Mouse (Mus musculus): ENCODE data around the gene Ubash3b. TPM values are rescaled to one million over a fixed set of nuclear protein-coding genes. Genes with fewer than 3 reads are reported as not detected.

The Ubash3b gene
- total RNA-seq, 4 experiments from 2014 or later = 19.9 to 23.9 (median 21.7) TPM

DNA sequence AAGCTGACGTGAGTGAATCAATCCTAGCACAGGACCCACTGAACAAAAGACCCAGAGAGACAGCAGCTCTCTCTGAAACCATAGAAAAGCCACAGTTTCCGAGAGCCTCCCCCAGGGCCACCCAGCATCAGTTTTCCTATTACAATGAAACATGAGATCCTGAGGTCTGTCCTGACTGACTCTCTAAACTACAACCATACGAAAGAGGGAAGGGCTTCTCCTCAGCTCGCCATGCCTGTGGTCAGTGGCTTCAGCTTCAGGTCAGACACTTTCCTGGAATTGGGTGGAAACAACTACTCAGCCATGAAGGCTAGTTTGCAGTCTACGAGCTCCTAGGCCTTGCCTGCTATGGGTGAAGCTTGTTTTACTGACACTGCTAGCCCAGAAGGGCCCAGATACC, 62.4 kb downstream of the Ubash3b start:
- DNase-seq (ENCODE audit: low spot score in 2 of 2) = no peak

DNA sequence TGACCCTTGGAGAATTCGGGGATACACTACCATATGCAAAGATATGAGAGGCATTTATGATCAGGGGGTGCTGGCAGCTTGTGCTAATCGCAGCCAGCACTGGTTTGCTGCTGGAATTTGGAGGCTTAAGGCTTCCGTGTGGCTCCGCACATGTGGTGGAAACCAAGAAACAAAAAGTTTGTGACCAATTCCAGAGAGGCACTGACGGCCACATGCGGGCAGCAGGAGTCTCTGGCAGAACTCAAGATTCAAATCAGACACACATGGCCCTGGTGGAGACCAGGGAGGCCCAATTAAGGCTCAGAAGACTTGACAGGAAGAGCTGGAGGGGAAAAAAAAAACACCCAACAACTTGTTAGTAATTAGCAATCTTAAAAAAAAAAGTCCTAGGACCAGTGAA, 63.4 kb downstream of the Ubash3b start:
- DNase-seq (ENCODE audit: low spot score in 2 of 2) = no peak

DNA sequence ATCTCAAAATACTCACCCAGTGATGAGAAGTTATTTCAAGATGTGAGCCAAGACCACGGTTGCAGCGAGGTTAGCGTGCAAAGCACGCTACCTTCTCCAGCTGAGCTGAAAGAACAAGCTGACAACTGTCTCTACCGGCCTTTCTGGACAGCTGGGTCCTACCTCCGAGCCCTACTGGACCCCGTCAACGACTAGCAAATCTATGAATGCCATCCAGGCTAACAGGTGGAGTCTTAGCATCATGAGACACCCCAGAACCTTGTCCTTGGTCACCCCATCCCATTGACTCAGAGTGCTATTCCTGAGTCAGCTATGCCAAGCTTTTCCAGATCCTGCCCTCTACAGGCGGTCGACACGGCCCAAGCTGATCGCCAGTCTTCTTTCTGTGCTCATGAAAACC, 69.5 kb downstream of the Ubash3b start:
- no peak for DNase-seq (ENCODE audit: low spot score in 2 of 2)

DNA sequence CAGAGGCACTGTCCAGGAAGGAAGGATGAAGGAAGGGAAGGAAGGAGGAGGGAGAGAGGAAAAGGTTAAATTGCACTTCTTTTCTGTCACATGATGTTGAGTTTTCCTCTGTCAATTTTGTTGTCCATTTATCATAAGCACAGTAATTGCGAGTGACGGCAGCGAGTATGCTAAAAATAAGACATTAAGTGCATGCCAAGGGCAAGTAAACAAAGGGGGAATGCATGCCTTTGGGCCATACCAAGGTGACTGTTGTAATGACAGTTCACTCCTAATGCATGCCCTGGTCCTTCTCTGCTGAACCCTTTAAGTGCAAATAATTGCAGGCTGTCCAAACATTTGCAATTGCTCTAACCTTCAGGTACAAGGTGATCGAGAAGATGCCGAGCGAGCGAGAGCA, 70.3 kb downstream of the Ubash3b start:
- DNase-seq (ENCODE audit: low spot score in 2 of 2) = no peak

DNA sequence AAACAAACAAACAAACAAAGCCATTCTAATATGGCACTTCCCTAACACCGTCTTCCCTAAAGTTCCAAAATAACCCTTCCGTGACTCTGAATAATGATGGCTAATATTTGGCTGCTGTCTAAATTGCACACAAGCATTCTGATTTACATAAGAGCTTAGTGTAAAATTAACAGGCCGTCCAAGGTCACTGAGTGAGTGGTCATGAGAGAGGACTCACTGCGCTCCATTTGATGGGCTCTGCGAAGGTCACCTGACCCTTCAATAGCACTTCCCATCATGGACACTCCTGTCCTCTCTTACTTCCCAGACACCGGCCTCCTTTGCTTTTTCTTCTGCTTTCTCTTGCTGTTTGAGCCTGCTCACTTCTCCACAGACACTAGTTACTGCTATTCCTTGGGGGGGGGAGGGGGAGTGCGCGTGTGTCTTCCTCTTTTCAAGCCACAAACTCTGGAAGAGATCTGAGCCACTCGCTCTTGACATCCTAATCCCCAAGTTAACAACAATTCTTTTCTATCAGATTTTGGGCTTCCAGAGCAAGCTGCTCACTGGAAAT, 73.6 kb downstream of the Ubash3b start:
- DNase-seq (ENCODE audit: low spot score in 2 of 2) = no peak

DNA sequence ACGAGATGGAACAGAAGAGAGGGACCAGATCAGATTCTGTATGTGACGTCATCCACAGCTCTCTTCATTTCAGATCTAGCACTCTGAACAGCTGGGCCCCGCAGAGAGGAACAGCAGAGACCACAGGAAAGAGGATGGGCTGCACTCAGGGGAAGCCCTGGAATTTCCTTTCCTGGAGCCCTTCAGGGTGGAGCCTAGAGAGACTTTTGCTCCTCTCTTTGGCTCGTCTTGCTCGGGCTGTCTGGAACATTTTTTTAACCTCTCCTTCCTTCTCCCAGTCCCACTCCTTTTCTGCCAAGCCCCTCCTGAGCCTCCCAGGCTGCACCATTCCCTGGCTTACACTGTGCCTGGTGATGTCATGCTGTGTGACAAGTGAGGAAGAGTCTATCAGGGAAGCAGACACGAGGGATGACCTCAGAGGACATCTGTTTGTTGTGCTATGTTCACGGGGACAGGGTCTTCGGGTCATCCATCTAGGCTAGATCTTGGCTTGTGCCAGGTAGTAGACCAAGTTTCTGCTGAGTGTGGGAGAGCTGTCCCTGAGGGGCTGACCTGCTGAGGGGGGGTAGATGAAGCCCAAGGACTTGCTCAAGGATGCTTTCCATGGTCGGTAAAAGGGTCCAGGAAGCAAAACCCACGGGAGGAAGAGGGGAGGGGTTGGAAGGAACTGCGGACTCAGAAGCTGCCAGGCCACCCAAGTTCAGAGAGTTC, 77.2 kb downstream of the Ubash3b start:
- no peak for DNase-seq (ENCODE audit: low spot score in 2 of 2)

DNA sequence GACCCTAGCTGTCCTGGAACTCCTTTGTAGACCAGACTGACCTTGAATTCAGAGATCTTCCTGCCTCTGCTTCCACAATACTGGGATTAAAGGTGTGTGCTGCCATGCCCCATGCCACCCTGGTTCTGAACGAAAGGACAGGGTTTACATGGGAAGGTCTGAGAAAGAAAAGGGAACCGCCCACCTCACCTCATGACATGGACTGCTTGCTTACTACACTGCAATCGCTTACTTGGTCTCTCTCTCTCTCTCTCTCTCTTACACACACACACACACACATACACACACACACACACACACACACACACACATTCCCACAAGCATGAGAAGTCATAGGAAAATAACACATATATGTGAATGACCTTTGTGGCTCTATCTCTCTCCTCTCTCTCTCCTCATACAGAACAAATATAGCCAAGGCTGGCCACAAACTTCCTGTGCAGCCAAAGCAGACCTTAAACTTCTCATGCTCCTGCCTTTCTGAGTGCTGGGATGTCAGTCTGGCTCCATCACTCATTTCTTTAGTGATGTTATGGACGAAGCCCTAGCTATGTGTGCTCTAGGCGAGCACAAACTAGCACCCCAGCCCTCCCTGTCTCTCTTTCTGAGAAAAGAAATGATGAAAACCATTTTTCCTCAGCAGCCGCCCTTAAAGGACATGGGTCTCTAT, 78.0 kb downstream of the Ubash3b start:
- DNase-seq (ENCODE audit: low spot score in 2 of 2) = no peak

DNA sequence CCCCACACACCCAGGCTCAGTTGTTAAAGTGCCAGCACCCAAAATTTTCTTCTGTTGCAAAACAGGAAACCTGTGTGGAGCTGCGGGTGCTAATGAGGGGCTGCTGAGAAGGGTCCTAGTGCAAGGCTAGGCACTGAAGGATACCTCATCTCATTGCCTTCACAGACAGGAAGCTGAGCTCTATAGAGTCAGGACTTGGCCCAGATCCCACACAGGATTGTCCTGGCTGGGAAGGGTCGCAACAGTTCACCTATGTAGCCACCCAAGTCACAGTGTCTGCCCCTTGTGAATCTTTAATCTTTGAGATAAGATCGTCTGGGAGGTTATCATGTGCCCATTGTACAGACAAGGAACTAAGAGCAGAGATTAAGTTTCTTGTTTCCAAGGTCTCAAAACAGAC, 78.6 kb downstream of the Ubash3b start:
- no peak for DNase-seq (ENCODE audit: low spot score in 2 of 2)

DNA sequence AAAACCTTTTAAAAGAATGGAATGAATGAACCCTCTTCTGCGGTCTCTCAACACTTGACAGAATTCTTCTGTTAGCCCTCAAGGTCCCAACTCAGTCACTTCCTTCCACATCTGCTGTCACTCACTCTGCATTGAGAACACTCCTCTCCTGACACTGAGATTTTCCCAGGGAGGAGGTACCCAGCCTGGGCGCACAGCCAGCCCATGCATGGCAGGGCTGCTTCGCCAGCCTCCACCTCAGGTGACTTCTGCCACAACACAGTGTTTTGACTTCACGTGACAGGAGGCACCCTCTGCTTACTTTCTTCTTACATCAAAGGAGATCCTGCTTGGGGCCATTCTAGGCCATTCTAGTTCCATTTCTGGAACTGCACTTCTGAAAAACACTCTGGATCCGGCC, 80.6 kb downstream of the Ubash3b start:
- no peak for DNase-seq (ENCODE audit: low spot score in 2 of 2)

DNA sequence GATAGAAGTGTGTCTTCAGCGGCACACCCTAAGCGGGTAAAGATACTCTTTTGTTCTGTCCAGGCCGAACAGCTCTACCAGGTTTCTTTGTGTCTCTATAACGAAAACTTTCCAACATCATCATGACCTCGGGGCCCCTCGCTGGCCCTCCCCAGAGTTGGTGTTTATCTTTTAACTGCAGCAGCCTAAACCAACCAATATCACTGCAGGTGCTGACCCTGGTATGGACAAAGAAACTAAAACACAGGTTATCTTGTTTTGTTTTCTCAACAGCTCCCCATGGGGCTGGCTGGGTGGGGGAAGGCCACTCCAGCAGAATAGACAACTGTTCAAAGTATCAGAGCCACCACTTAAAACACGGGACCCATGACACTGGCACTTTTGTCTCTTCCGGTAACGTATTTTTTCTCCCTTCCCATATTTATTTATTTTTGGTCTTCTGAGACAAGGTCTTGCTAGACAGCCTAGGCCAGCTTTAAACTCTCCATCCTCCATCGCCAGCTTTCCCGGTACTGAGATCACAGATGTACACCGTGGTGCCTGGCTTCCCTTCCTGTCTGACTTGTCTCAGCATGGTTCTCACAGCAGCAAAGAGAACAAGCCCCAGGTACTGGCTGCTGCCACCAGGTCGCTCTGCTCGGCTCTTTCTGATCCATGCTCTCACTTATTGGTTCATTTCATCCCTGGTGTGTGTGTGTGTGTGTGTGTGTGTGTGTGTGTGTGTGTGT, 81.9 kb downstream of the Ubash3b start:
- DNase-seq (ENCODE audit: low spot score in 2 of 2) = no peak

DNA sequence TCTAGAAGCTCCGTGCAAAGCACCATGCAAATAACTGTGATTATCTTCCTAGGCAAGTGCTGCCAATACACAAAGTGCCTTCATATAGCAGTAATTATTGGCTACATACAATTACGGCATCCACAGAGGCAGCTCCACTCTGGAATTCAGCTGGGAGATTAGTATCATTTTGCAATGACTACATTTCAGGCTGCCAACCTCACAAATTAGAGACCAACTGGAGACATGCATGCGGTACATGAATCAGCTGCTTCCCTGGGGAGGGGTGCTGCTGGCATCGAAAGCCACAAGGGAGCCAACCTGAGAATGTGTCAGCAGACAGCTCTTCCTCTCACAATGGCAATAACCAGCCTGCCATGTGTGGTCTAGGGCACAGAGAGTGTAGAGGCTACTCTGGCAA, 83.3 kb downstream of the Ubash3b start:
- DNase-seq (ENCODE audit: low spot score in 2 of 2) = no peak

DNA sequence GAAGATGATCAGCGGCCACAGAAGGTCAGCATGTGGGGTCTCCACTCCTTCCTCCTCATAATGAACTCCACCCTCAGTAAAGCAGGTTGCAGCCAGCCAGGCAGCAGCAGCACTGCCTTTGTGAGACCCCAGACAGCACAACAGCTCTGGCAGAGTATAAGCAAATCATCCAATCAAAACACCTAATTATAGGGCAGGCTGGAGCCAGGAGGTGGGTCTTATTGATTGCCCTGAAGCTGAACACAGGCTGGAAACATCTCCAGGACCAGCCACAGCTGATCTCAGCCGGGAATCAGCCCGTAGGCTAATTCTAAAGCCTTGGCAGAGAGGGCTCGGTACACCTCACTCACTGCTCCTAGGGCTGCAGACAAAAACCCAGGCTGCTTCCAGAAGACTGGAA, 85.3 kb downstream of the Ubash3b start:
- DNase-seq (ENCODE audit: low spot score in 2 of 2) = no peak

DNA sequence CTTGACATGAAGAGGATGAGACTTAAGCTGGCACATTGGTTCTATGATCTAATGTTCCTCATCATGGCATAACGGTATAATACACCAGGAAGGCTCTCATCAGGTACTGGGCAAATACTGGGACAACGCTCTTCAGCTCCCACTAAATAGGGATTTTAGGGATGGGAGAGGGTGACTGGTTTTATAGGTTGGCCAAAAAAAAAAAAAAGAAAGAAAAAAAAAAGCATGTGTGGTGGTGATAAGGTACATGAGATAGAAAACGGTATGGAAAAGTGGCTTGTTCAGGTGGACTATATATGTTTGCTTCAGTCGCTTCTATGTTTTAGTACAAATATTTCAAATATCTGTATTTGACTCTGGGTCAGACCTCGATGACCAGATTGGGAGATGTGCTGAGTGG, 86.0 kb downstream of the Ubash3b start:
- DNase-seq (ENCODE audit: low spot score in 2 of 2) = no peak

DNA sequence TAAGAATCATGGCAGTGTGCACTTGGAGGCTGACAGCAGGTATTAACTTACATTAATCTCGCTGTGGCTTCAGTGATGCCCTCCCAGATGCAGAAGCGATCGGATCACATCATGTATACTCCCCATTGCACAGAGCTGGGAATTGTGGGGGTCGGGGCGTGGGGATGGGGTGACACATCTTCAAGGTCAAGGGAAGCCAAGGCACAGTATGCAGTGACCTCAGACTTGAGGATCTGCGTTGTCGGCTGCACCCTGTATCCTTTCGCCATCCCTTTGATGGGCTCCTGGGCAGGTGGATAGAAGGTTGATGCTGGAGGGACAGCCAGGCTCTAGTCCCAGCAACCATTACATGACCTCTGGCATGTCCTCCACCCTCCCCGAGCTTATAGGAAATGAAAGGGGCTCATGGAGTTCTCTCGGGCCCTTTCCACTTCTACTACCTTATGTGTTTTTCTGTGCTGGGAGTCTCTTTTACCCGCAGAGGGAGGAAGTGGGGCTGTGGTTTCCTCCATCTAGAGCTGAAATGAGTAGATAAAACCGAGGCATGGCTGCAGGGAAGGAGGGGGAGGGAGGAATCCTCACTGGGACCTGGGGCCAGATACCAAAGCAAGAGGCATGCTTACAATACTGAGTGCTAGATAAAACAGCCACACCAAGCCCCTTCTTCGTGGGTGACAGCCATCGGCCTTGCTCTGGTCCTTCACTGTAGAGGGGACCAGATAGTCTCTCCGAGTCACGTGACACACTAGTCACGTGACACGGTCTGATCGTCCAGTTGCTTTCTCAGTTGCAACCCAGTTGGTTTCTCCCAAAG, 88.1 kb downstream of the Ubash3b start:
- no peak for DNase-seq (ENCODE audit: low spot score in 2 of 2)

DNA sequence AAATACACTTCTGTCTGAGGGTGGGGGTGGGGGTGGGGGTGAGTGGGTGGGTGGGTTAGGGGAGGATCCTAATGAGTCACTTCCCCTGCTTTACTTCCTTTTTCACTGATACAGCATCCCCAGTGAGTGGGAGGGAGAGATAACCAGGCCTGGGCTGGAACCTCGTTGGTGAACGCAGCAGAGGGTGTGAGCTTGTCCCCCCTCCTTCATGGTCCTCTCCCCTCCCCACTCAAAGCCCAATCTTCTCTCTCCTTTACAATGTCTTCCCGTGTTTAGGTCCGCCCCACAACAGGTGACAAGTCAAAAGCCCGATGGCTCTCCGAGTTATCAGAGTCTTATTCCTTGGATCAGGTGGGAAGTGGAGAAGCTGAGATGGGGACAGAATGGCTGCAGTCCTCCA, 88.7 kb downstream of the Ubash3b start:
- no peak for DNase-seq (ENCODE audit: low spot score in 2 of 2)

DNA sequence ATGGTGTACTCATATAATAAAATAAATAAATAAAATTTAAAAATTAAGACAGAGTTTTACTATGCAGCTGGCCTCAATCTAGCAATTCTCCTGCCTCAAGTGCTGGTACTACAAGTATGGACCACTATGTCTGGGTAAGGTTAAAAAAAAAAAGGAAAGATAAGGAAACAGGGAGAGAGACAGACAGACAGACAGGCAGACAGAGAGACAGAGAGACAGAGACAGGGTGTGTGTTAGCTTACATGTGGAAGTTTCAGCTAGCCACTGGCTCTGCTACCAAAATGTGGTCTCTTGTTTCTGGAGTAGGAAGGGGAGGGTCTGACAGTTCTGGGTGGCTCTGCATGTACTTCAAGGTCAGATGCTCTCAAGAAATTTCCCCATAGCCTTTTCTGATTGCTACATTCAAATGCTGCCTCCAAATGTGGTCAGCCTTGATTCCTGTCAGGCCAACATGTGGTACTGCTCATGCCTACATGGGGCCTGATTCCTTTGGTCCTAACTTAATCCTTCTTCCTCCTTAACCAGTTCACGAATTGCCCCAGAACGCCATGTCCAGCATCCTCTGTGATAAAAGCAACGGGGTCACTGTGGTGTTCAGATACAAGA, 89.5 kb downstream of the Ubash3b start:
- DNase-seq (ENCODE audit: low spot score in 2 of 2) = no peak

DNA sequence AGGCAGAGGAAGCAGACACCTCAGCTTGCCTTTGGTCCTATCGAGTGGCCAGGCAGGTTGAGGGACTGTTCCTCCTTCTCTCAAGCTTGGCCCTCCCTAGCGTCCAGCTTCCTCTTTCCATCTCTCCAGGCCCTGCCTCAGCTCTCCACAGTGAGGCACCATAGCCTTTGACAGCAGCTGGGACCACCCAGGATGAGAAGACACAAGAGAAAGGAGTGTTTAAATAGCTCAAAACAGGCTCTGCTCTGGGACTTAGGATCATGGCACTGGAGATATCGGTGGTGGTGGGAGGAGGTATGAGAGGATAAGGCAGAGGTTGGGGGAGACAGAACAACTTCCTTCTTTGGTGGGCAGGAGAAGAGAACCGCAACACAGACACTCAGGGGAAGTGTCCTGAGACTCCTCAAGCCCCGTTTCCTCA, 90.7 kb downstream of the Ubash3b start:
- no peak for DNase-seq (ENCODE audit: low spot score in 2 of 2)

DNA sequence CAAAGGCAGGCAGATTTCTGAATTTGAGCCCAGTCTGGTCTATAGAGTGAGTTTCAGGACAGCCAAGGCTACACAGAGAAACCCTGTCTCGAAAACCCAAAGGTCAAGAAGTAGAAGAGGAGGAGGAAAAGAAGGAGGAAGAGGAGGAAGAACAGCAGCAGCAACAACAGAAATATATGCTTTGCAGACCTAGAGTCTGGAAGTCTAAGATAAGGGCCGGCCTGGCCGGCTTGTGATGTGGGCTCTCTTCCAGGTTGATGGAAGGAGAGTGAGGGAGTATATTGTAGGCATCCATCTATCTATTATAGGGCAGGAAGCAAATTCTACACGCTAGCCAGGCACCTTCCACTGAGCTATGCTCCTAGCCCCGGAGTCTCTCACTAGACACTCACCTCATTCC, 92.0 kb downstream of the Ubash3b start:
- DNase-seq (ENCODE audit: low spot score in 2 of 2) = no peak

DNA sequence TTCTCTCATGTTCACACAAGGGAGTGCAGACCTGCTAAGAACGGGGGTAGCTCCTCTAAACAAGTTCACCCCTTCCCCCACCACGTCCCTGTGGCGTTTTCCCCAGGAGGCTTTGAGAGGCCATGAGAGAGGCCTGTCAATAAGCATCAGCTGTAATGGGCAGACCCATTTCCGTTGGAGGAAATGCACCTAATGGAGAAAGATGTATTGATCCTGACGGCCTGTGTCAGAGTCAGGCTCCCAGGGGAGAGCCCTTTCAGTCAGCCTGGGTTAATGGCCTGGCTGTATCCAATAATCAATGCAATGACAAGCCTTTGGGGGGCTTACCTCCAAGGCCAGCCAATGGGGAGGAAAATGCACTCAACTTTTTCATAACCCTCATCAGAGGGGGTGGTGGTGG, 100.1 kb downstream of the Ubash3b start:
- no peak for DNase-seq (ENCODE audit: low spot score in 2 of 2)

DNA sequence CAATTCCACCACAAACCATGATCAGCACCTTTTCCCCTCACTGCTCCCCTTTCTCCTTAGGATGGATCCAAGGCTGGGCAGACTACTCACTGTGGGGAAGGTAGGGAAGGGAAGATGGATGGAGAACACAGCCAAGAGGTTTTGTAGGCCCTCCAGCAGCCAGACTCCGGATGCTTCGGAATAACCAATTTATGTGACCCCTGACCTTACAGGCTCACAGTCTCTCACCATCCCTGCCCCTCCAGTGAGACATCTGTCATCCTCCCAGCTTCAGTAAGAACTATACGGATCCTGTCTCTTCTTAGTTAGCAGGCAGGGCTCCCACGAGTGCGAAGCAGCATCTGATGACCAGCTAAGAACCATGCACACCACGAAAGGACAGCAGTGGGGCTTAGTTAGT, 100.9 kb downstream of the Ubash3b start:
- no peak for DNase-seq (ENCODE audit: low spot score in 2 of 2)
